Mouse (Mus musculus): Measurements from ENCODE around the gene Zfp936. TPM values are rescaled to one million over a fixed set of nuclear protein-coding genes. Genes with fewer than 3 reads are reported as not detected.
"Not testable (repeated sequence)": the region's sequence is repeated elsewhere in the genome, so short reads cannot be mapped to it uniquely, and the experiment has no call there.

The Zfp936 gene
- not detected for polyA plus RNA-seq (2021)

DNA sequence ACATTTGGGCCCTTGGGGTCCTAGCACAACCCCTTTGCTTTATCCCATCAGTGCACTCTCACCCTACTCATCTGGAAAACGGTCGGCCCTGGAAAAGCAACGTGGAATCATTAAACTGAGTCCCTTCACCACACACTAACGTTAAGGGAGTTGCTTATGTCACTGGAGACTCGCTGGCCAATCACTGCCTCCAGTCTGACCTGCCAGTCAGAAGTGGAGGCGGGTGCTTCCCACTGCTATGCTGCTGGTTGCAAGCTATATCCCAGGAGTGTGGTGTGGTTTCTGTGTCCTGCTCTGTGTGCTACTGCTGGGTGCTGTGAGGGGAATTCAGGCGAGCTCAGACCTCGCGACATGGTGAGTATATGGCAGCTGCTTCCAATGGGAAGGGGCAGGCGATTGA lies at the start of gene Zfp936:
Gene Zfp936, plus strand, starts transcription at position 301 of the 400 bp plus-strand sequence.
- DNase-seq (ENCODE audit: low read depth, low spot score); H3K27me3 ChIP-seq; POLR2A ChIA-PET; CTCF ChIA-PET; in situ Hi-C loops (cut with MboI; ENCODE audit: low pct_unique_long_range_greater_than_20kb); ATAC-seq: not testable (repeated sequence)

DNA sequence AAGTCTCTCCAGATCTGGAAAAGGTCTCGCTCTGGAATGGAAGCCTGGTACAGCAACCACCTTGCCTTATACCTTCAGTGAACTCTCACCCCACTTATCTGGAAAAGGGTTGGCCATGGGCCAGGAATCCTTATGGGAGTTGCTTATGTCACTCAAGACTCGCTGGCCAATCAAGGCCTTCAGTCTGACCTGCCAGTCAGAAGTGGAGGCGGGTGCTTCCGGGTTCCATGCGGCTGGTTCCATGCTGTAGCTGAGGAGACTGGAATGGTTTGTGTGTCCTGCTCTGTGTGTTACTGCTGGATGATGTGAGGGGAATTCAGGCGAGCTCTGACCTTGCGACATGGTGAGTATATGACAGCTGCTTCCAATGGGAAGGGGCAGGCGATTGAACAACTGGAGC lies 36.2 kb upstream of the Zfp936 start:
- in situ Hi-C loops (cut with MboI; ENCODE audit: low pct_unique_long_range_greater_than_20kb): no loop called here
- DNase-seq (ENCODE audit: low read depth, low spot score): no peak
- no peak for TF ChIP-seq CTCF (IDR thresholded peaks at IDR 0.05)
- ChIA-PET POLR2A (no interaction called here), CTCF (no interaction called here)
- H3K27me3 ChIP-seq: no peaks in the 10 kb centered on the region
- no peak for ATAC-seq

DNA sequence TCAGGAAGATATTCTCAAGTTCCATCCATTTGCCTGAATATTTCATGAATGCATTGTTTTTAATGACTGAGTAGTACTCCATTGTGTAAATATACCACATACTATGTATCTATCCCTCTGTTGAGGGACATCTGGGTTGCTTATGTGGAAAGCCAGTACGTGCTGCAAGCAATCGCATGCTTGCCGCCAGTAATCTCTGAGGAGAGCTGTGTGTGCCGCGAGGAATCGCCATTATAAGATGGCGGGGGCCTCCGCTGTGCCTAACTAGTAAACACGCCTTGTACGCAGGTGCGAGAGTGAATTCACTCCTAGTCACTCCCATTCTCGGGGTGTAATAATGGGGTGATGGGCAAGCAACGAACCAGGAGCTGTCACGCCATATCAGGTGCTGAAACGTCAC lies 14.7 kb downstream of the Zfp936 start:
- POLR2A ChIA-PET; H3K27me3 ChIP-seq; CTCF ChIA-PET; DNase-seq (ENCODE audit: low read depth, low spot score); in situ Hi-C loops (cut with MboI; ENCODE audit: low pct_unique_long_range_greater_than_20kb); ATAC-seq: not testable (repeated sequence)

DNA sequence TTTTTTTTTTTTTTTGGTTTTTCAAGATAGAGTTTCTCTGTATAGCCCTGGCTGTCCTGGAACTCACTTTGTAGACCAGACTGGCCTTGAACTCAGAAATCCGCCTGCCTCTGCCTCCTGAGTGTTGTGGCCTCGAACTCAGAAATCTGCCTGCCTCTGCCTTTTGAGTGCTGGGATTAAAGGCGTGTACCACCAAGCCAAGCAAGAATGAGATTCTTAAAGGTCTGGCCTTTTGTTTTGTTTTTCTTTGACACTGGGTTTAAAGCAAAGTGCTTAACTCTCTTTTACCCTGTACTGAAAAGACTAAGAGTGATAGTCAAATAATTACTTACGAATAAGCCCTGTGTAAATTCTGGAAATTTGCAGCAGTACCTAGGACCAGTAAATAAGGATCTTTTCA lies 50.1 kb downstream of the Zfp936 start:
- ATAC-seq; in situ Hi-C loops (cut with MboI; ENCODE audit: low pct_unique_long_range_greater_than_20kb); H3K27me3 ChIP-seq; POLR2A ChIA-PET; DNase-seq (ENCODE audit: low read depth, low spot score); CTCF ChIA-PET: not testable (repeated sequence)

DNA sequence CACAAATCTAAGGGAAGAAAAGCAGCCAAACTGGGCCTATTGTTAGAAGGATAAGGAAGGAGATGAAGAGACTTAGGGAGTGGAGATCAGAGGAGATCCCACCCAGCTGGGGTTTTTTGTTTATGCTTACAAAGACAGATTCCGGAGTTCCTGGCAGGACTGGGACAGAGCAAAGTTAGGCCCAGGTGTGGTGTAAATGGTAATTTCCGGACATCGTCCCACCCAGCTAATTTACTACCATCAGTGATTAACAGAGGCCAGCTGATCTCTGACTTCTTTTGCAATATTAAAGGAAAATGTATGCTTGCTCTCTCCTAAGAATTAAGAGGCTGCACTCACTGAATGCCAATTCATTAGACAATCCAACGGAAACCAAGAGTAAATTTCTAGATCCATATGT lies 53.1 kb downstream of the Zfp936 start:
- in situ Hi-C loops (cut with MboI; ENCODE audit: low pct_unique_long_range_greater_than_20kb); DNase-seq (ENCODE audit: low read depth, low spot score); CTCF ChIA-PET; POLR2A ChIA-PET; ATAC-seq; H3K27me3 ChIP-seq: not testable (repeated sequence)

DNA sequence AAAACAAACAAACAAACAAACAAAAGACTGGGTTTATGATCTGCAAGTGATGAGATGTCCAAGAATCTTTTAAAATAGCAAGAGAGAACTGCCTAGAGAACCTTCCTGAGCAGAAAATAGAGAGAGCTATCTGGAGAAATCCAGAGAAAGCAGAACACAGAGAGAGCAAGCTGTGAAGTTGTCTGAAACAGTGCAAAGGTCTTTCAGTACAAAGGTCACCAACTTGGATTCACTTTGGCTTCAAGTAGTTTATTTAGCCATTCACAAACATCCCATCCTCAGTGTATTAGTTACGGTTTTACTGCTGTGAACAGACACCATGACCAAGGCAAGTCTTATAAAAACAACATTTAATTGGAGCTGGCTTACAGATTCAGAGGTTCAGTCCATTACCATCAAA lies 53.8 kb downstream of the Zfp936 start:
- POLR2A ChIA-PET, CTCF ChIA-PET, ATAC-seq: not testable (repeated sequence)

DNA sequence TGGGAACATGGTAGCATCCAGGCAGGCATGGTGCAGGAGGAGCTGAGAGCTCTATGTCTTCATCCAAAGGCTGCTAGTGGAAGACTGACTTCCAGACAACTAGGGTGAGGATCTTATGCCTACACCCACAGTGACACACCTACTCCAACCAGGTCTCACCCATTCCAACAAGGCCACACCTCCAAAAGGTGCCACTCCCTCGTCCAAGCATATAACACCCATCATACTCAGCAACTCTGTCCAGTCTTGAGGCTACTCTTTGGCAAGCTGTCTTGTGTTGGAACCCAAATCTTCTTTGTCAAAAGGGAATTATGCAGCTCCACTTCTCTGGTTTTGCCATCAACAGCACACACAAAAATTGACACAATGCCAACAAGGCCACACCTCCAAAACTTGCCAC lies 54.2 kb downstream of the Zfp936 start:
- H3K27me3 ChIP-seq; DNase-seq (ENCODE audit: low read depth, low spot score); CTCF ChIA-PET; POLR2A ChIA-PET; in situ Hi-C loops (cut with MboI; ENCODE audit: low pct_unique_long_range_greater_than_20kb); ATAC-seq: not testable (repeated sequence)

More for the DNA sequence above, 53.8 kb downstream of the Zfp936 start:
- in situ Hi-C loops (cut with MboI; ENCODE audit: low pct_unique_long_range_greater_than_20kb); DNase-seq (ENCODE audit: low read depth, low spot score); H3K27me3 ChIP-seq: not testable (repeated sequence)

DNA sequence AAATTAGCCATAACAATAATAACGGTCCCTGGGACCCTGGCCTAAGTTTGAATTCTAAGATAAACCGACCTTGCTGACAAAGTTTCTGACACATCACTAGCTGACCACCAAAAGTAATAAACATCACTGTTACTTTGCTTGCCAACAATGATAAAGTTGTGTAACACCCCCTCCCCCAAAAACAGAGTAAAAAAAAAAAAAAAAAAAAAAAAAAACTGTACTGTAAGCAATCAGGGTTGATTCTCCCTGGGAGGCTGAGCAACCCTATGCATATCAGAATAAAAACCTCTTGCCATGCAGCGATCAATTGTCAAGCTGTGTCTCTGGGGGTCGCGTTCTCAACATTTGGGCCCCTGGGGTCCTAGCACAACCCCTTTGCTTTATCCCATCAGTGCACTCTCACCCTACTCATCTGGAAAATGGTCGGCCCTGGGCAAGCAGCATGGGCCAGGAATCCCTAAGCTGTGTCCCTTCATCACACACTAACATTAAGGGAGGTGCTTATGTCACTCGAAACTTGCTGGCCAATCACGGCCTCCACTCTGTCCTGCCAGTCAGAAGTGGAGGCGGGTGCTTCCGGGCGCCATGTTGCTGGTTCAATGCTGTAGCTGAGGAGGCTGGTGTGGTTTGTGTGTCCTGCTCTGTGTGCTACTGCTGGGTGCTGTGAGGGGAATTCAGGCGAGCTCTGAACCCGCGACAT lies 63.1 kb downstream of the Zfp936 start:
- ChIA-PET CTCF (no interaction called here), POLR2A (no interaction called here)
- H3K27me3 ChIP-seq: no peaks in the 10 kb centered on the region
- no peak for ATAC-seq
- no peak for DNase-seq (ENCODE audit: low read depth, low spot score)
- in situ Hi-C loops (cut with MboI; ENCODE audit: low pct_unique_long_range_greater_than_20kb): loop anchor here (5.0 kb wide), 1 partner anchor 585 kb away; the partner anchor contains the start of gene Zfp977
- TF ChIP-seq CTCF (IDR thresholded peaks at IDR 0.05): no peak

DNA sequence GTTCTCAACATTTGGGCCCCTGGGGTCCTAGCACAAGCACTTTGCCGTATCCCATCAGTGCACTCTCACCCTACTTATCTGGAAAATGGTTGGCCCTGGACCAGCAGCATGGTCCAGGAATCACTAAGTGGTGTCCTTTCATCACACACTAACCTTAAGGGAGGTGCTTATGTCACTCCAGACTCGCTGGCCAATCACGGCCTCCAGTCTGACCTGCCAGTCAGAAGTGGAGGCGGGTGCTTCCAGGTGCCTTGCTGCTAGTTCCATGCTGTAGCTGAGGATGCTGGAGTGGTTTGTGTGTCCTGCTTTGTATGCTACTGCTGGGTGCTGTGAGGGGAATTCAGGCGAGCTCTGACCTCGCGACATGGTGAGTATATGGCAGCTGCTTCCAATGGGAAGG lies 99.8 kb downstream of the Zfp936 start:
- ATAC-seq; in situ Hi-C loops (cut with MboI; ENCODE audit: low pct_unique_long_range_greater_than_20kb); CTCF ChIA-PET; POLR2A ChIA-PET; DNase-seq (ENCODE audit: low read depth, low spot score); H3K27me3 ChIP-seq: not testable (repeated sequence)

Other genes with a start within 250 kb of the Zfp936 start
- gene Gm2381, start 247.0 kb upstream of the Zfp936 start, polyA plus RNA-seq (2021): 0.08 TPM
- 0.01 TPM for gene Vmn2r63, start 180.4 kb upstream of the Zfp936 start, polyA plus RNA-seq (2021)
- gene Gm9268, start 95.5 kb upstream of the Zfp936 start, polyA plus RNA-seq (2021): not detected
- gene Zfp715, start 199.1 kb downstream of the Zfp936 start, polyA plus RNA-seq (2021): 14.0 TPM
- not detected for gene Siglecf, start 237.1 kb downstream of the Zfp936 start, polyA plus RNA-seq (2021)

Measured in Patski (cell line).